Mouse (Mus musculus) testis, postnatal 14 days (tissue): Measurements from ENCODE around the gene Pgam5.

ENCODE experiments used
- DNase-seq: peaks from one replicate; pipeline ENCODE4 v3.0.0; 2021; ENCODE audit warnings: low spot score

Pgam5 gene

DNA sequence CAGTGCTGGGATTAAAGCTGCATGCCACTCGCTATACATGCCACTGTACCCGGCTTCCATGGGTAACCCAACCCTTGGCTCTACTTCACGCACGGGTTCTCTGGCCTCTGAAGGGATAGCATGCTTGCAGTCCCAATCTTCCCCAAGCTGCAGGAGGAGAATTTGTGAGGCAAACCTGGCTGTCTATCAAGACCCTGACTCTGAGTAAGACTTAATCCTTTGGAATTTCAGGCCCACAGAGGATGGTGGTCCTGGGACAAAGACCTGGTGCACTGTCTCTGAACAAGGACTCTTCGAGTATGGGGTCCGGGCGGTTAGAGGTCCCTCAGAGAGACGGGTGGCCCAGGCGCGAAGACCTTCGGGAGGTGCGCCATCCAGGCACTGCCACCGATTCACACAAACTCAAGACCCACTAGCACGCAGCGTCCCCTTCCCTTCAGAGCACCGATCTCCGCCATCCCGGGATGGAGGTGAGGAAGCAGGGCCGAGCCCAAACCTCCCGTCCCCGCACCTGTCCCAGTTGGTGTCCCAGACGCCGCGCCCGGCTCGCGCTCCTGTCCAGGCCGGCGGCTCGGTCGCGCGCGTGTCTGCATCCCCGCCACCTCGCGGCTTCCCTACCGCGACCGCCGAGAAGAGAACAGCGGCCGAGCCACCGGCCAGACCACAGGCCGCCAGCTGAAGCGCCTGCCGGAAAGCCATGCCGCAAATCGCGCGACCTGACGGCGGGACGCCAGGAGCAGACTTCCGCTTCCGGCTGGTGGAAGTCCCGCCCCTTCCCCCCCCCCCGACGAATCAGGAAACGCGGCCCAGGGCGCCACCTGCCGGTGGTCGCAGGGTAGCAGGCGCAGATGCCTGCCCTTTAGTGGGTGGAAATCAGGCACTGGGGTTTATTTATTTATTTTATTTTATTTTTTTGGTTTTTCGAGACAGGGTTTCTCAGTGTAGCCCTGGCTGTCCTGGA lies at the start of gene Pgam5:
Gene Pgam5, minus strand, starts transcription at position 773 of the 961 bp plus-strand sequence.
- DNase-seq = peak; percentile 91

DNA sequence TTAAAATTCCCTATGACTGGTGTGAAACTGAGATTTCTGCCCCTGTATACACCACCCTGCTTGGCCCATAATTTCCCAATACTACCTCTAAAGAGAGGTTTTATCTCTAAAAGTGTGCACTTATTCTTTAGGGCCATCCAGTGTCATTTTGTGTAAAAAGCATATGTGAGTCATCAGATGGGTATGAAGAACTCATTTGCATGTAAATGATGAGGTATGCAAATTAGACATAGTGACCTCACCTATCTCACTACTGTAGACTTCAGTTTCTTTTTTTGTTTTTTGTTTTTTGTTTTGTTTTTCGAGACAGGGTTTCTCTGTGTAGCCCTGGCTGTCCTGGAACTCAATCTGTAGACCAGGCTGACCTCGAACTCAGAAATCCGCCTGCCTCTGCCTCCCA lies 43.4 kb upstream of the Pgam5 start:
- DNase-seq = no peak

DNA sequence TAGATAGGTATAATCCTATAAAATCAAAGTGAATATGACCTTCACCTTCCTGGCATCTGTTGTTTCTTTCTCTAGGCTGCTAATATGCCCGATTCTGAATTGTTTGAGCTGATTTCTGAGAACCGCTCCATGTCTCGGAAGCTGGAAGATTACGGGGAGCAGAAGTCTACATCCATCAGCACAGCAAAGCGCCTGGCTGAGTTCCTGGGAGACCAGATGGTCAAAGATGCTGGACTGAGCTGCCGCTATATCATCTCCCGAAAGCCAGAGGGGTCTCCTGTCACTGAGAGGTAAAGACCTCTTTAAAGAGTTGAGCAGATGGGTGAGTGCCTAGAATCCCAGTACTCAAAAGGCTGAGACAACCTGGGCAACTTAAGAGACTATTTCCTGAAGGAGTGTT lies 39.1 kb upstream of the Pgam5 start:
- DNase-seq = no peak

DNA sequence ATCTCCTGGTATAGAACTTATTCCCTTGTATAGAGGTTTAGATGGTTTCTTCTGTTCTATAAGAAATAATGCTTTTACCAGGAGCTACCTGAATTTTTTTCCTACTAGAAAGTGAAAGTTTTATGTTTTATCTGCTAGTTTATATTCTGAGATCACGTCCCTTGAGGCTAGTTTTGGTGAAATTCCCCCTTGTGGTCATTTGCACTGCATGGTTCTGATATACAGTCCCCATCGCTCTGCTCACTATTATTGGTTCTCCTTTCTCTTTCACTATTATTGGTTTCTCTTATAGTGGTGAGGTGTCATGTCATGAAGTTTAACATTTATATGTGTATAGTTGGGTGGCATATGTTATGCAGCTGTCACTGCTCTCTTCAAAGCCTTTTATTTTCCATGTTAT lies 30.9 kb upstream of the Pgam5 start:
- no peak for DNase-seq

DNA sequence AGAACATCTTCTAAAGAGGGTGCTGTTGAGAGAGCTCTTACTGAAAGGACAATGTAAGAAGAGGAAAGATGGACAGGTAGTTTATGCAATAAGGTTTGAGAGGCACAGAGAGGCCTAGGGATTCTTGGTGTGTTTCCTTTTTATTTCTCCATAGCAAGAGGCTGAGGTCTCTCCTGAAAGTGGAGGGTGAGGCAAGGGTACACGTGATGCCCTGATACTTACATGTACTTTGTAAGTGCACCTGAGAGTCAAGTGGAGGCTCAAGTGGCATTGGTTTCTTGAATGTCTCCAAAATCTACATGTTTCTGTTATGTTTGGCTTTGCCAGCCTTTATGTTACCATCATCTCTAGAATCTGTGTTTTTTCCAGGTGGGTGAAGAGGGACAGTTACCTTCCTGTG lies 26.9 kb upstream of the Pgam5 start:
- no peak for DNase-seq

DNA sequence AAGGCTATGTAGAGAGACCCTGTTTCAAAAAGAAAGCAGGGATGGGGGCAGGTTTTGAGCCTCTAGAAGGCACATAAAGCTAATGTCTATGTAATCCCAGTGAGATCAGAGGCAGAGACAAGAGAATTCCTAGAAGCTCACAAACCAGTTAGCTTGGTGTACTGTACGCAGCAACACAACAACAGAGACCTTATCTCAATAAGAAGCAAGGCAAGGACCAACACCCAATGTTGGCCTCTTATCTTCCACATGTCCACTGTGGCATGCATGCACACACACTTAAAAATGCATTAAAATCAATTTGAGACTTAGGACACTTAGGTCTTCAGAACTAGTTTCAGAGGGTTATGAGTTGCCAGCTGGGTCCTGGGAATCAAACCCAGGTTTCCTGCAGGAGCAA lies 21.9 kb upstream of the Pgam5 start:
- DNase-seq = no peak

DNA sequence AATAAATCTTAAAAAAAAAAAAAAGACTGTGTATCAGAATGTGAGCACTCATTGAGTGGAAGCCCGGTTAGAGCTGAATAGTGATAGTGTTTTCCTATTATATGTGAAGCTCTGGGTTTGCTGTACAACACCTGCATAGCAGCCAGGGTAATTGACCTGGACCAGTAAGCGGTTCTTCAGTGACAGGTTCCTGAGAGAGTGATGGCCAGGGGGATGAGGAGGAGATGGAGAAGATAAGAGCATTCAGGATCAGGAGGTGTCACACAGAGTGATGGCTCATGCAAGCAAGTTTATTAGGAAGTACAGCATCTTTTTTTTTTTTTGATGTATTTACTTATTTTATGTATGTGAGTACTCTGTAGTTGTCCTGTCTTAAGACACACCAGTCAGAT lies 17.4 kb upstream of the Pgam5 start:
- DNase-seq = no peak

DNA sequence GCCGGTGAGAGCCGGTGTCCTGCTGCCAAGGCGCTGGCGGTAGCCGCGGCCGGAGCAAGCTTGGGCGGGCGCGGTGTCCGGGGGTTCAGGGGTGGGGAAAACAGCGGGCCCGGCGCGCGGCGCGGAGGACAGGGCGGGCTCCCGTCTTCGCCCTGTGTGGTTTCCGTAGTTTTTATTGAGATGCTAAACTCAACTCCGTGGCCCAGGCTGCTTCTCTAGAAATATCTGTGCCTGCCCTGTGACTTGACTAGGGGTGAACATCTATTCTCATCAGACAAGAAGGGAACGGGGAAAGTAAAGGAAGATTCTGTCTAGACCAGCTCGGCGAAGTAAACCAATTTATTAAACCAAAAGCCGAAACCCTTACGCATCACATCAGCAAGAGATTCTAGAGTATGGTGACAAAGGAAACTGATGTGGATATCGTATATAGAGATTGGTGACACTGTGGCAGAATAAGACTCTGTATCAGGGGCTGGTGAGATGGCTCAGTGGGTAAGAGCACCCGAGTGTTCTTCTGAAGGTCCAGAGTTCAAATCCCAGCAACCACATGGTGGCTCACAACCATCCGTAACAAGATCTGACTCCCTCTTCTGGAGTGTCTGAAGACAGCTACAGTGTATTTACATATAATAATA lies 16.9 kb upstream of the Pgam5 start:
- DNase-seq = no peak

DNA sequence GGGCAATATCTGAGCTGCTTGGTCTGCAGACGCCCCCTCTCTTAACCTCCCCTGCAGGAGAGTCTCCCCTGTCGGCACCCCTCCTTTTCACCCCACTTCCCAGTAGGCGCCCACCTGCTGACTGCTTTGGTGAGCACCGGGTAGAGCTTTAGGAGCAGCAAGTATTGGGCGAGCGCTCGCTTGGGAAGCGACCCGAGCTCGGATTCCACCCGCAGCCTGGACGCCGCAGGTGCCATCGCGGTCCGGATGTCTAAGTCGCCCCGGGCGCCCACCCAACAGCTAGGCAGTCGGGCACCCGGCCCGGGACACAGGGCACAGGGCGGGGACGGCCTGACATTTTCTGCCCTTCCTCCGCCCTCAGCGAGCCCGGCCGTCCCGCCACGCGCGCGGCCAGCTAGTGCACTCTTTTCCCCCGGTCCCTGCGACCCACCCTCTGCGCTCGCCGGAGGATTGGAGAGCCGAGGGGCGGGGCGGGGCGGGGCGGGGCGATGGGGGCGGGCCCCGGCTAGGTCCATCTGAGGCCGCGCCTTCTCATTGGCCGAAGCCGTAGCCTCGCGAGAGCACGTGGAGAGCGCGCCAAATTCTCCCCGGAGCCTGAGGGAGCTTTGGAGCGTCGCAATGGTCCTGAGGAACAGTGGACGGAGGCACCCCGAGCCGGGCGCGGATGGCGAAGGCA lies 16.2 kb upstream of the Pgam5 start, which contains the start of the genes Pxmp2 and Pole:
Gene Pxmp2, minus strand, starts transcription at position 417 of the 676 bp plus-strand sequence.
Gene Pole, plus strand, starts transcription at position 537 of the 676 bp plus-strand sequence.
- peak; percentile 94 for DNase-seq

DNA sequence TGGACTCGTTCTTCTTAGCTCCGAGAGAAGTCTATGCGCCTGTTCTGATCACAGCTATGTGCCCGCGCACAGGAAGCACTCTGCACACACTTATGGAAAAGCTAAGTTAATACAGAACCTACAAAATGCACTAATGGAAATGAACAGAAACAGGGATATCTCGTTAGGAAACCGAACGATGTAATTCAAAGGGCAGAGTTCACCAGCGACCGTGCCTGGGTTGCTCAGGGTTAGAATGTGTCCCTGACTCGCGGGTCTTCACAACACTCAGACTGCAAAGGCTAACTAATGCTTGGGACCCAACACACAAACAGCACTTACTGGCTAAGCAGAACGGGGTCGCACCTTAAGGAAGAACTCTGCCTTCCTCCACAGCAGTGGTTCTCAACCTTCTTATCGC lies 15.4 kb upstream of the Pgam5 start:
- no peak for DNase-seq

DNA sequence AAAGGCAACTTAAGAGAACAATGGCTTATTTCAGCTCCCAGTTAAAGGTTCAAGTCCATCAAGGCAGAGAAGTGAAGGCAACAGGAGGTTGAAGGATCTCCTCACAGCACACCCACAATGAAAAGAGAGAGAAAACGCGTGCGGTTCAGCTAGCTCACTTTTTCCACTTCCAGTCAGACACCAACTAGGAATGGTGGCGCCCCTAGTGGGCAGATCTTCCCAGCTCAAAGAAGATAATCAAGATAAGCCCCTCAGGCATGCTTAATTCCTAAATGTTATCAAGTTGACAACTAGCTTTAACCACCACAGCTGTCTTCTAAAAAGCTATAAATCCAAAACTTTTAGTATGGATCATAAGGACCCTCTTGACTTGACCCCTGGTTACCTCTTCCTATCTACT lies 14.8 kb upstream of the Pgam5 start:
- no peak for DNase-seq

DNA sequence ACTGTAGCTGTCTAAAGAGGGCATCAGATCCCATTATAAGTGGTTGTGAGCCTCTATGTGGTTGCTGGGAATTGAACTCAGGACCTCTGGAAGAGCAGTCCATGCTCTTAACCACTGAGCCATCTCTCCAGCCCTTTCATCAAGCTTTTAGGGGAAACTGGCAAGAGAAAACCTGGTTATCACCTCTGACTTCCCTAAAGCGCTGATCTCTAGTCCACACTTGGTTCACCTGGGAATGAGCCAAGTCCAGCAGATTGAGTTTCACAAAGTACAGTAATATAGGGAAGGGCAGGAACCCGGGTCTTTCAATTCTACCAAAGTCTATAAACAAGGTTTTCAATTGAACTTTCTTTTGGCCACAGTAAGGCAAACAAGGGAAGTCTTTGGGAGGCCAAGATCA lies 12.3 kb upstream of the Pgam5 start:
- DNase-seq = no peak

DNA sequence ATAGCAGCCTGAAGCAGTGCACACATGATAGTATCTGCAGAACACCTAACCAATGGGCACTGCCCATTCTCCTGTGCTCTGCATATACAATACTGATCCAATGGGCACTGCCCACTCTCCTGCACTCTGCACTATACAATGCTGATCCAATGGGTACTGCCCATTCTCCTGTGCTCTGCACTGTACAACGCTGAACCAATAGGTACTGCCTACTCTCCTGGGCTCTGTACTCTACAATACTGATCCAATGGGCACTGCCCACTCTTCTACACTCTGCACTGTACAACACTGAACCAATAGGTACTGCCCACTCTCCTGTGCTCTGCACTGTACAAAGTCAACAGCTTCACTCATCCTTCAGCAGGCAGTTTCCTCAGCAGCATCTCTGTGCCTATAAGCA lies 7.2 kb upstream of the Pgam5 start:
- no peak for DNase-seq

DNA sequence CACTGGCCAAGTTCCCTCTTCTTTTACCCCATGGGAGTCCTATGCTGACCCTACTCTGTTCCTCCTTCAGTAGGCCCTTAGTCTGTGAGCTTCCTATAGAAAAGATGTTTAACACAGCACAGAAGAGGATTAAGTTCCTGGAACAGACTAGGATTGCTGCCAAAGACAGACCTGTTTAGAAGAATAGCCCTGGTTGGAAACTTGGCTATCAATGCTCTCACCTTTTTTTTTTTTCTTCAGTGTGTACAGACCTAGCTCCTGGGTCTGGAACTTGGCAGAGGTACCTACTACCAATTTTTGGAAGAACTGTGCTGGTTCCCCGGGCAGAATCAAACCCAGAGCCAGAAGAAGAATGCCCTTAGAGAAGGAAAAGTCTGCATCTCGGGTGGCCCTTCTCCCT lies 6.7 kb upstream of the Pgam5 start:
- no peak for DNase-seq

DNA sequence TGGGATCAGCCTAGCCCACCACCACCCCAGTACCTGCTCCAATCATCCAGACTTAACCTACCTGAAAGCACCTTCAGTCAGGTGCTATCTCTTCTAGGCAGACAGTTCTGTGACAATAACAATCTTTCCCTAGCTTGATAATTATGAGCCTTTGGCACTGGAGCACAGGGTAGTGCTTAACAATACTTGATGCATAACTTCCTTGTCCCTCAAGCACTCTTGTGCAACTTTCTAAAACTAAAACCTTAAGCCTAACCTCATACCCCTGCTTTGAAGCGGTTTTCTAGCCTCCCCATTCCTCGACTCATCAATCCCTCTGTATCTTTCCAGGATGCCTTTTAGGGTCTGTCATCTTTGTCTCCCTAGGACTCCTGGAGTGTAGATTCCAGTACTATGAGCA lies 5.1 kb upstream of the Pgam5 start:
- DNase-seq = no peak

DNA sequence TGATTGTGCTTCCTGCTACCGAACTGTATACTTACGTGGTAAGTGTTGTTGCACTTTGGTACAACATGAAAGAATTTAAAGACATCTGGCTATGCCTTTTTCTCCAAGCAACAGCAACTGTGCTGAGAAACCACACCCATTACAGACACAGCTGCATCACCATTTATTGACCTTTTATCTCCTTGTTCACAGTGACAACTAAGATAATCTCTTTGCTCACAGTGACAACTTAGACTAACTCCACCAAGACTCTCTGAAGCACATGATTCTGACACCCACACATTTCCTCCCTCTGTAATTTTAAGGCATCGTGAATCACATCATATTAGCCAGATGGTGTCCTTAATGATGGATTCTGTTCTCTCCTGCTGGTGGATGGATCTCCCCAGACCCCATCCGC lies 4.4 kb upstream of the Pgam5 start:
- no peak for DNase-seq

DNA sequence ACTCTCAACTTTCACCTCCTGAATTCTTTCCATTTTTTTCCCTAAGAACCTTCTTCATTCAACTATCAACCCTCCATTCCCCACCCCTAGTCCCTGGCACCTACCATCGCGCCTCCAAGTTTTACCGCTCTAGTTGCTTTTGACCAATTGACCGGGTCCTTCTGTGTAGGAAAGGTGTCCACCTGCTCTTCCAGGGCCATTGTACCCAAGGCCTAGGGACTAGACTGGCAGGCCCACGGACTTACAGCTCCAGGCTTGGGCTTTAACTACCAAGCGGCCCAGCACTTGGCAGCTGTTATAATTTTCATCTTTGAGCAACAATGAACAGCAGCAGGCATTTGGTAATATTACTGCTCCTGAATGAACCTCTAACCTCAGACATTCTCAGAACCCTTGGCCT lies 529 bp upstream of the Pgam5 start:
- no peak for DNase-seq

DNA sequence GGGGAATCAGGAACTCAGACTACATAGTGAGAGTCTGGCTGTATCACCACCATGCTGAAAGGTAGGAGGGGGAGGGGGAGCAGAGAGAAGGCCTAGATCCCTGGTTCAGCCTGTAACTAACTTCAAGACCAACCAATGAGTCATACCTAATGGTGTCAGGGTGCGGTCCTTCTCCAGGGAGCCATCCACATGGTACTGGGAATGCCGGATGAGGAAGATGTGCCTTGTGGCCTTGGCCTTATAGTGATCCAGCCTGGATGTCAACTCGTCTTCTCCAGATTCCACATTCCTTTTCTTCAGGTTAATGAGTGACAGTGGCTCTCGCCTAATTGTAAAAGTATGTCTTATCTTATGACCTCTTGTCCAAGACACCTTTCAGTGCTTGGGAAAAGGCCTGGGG lies 2.8 kb downstream of the Pgam5 start:
- DNase-seq = no peak

DNA sequence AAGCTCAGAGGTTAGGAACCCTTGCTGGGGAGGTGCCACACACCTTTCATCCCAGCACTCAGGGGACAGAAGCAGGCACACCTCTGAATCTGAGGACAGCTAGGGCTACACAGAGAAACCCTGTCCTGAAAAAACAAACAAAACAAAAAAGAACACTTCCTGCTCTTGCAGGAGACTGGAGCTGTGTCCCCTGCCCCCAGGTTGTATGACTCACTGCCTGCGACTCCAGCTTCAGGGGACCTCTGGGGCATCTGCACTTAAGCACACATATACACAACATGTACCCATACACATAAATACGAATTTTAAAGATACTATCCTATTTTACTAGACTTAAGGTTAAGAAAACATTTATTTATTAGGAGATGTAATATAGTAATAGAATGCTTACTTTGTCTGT lies 25.6 kb downstream of the Pgam5 start:
- no peak for DNase-seq

DNA sequence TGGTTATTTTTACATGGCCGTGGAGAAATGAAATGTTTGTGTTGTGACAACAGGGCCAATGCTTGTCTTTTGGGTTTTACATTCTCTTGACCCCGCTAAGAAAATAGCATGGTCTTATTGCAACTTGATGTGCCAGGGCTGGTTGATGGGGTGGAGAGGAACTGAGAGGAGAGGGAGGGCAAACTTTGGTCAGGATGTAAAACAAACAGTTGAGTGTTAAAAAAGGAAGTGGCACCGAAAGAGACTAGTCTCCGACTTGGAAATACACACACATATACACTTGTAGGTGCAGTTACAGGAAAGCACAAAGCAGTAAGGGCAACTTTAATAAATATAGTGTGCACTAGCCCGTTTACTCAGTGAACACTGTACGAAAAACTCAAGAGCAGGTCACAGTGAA lies 37.4 kb downstream of the Pgam5 start:
- no peak for DNase-seq

DNA sequence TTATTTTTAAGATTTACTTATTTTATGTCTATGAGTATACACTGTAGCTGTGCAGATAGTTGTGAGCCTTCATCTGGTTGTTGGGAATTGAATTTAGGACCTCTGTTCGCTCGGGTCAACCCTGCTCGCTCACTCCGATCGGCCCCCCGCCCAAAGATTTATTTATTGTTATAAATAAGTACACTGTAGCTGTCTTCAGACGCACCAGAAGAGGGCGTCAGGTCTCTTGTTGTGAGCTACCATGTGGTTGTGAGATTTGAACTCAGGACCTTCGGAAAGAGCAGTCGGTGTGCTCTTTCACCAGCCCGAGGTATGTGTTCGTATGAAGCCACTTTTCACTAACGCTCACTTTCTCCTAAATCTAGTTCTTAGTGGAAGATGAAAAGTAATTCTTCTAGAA lies 38.1 kb downstream of the Pgam5 start:
- peak; percentile 13 for DNase-seq

DNA sequence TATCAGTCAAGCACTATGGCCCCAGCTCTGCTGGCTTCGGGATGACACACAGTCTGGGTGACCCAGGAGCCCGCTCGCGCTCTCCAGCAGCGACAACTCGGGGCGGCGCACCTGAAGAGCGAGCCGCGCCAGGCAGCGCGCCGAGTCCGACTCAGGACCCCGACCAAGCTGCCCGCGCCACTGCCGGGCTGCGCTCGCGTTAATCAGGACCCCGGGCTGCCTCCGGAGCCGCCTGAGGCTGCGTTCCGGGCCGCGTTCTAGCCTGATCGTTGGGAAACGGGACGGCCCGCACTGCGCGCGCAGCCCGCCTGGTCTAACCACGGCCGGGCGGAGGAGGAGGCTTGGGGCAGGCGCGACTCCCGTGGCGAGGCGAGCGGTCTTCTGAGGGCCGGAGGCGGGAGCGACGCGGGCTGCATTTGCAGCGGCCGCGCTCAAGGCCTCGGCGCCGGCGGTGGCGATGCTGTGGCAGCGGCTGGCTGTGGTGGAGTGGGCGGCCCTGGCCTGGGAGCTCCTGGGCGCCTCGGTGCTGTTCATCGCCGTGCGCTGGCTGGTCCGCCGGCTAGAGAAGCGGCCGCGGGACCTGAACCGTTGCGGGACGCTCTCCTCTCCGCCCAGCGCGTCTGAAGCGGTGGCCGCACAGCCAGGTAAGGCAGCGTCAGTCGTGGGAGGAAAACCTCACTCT lies 38.8 kb downstream of the Pgam5 start, which contains the start of gene Ankle2:
Gene Ankle2, plus strand, starts transcription at position 225 of the 682 bp plus-strand sequence.
- DNase-seq = peak; percentile 94
